Mouse (Mus musculus) heart, adult 9 months (tissue): ENCODE data around the gene Sdc4.

Experiments used
- DNase-seq, 2 experiments: peaks; one replicate each; pipeline ENCODE4 v3.0.0; 2022; ENCODE audit warnings: low spot score in 2 of 2

The Sdc4 gene

DNA sequence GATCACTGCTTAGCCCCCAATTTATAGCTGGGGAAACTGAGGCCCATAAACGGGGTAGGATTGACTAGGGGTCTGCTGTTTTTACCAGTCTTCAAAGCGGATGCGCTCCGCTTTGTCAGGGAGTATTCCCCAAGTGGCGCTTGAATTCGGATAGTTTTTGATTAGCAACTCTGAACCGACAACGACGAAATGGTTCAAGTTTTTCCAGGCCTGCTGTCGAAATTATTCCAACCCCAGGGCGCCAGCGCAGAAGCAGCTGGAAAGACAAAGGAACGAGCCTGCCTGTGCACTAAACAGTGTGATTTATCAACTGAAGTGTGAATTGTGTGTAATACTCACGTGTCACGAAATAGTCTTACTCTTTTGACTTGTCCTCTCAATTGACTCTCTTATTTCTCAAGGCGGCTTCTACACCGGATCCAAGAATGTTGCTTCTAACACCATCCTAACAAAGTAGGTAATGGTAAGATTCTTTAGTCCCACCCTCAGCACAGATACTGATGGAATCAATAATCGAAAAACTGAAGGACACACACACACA lies at the start of gene Sdc4:
TSS of gene Sdc4 (minus strand) at position 428 of the 541 bp plus-strand sequence.
- DNase-seq = no peak

DNA sequence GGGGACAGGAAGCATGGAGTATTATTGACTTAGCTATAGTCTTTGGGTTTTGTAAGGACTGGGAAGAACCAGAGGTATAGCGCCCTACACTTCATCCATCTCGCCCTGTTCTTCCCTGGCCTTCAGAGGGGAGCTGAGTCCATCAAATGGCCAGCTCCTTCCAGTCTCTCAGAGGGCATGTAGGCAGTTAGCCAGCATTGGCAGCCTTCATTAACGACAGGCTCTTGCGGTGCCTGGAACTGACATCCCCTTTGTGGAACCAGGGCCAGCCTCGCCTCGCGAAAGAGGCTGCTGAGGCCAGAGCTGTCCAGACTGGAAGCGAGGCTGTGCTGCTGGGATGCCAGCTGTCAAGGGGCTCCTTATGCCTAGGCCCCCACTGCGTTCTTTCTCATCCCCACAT lies 44.1 kb upstream of the Sdc4 start:
- DNase-seq = no peak

DNA sequence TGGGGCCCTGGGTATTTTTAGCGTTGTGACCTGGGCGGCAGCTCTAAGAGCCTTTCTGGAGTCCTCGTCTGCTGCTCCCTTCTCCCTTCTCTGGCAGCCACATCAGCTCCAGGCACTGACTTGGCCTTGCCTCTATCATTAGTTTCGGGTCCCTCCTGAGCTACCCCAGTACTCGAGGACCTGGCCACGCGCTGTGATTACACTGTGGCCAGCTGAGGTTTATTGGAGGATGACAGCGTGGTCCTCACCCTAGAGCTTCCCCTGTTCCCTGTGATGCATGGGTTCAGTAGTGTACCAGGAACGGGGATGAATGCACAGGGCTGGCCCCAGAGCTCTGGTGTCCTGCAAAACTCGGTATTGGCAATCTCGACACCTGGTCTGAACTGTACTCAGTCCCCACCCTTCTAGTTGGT lies 43.4 kb upstream of the Sdc4 start:
- no peak for DNase-seq

DNA sequence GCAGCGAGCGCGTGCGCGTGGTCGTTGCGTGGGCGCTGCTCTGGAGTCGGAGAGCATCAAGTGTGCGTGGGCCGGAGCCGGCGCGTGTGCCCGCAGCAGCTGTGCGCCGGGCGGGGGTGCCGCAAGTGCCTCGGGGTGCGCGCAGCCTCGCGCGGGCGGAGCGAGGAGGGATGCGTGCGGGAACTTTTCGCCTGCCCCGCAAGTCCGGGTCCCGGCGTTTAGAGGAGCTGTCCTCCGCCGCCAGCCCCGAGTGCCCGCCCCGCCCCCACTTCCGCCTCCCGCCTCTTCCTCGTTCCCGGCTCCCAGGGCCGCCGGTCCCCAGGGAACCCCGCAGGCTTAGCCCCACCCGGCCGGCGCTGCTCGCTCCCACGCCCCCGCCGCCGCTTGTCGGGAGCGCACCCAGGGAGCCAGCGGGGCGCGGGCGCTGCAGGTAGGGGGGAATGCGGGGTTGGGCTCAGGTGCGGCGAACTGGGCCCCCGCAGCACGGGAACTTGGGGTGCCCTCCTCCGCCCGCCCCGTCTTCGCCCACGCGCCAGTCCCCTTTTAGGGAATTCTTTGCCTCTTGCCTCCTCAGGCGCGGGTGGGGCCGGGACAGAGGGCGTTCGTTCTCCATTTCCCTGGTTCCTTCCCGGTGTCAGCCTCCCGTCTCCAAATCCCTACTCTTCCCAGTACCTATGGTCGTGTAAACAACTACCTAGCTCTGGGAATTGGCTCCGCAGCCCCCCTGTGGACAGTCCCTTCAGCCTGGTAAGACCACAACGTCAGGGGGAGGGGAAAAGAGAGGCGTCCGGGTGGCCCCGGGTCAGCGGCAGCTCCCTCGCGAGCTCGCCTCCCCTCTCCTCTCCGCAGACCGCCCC lies 42.8 kb upstream of the Sdc4 start:
- DNase-seq = peak; percentile 70 to 73

DNA sequence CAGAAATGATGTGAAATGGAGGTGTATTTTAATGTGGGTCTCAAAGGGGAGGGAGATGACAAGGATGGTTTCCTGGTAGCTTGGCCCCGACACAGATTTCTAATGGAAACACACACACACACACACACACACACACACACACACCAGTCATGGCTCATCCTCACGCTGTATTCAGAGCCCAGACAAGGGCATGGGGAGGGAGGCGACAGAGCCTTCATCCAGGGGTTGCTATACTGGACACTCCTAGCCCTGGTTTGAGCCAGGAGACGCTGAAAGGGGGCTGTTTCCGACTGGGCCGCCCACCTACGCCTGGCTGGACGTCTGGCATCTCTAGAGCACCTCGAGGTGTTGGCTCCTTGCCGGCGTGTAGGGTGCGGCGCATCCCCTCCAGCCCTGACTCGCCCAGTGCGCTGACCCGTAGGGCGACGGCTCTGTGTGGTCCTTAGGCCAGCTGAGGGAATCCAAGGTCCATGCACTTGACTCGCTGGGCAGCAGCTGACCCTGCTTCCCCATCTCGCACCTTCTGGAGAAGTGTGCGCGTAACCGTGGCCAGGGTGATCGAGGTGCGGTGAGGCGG lies 42.1 kb upstream of the Sdc4 start, which contains the start of gene Dbndd2:
TSS of gene Dbndd2 (plus strand) at position 426 of the 577 bp plus-strand sequence.
- DNase-seq = peak; percentile 57 to 65

DNA sequence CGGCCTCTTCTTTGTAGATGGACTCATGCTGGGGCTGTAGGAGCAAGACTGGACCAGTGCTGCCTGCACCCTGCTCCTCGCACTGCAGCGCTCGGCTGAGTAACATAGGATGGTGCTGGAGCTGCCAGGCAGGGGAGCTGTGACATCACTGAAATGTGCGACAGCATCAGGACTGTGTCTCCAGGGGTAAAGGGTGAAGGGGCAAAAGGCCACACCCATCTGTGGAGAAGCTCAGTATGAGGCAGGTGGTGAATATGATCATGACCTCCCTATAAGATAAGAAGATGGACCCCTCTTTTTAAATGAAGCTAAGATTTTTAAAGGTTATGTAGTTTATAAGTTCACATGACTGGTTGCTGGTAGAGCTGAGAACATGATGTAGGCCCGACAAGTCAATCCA lies 29.9 kb upstream of the Sdc4 start, which contains the start of gene Trp53tg5:
TSS of gene Trp53tg5 (minus strand) at position 101 of the 400 bp plus-strand sequence.
- no peak for DNase-seq

DNA sequence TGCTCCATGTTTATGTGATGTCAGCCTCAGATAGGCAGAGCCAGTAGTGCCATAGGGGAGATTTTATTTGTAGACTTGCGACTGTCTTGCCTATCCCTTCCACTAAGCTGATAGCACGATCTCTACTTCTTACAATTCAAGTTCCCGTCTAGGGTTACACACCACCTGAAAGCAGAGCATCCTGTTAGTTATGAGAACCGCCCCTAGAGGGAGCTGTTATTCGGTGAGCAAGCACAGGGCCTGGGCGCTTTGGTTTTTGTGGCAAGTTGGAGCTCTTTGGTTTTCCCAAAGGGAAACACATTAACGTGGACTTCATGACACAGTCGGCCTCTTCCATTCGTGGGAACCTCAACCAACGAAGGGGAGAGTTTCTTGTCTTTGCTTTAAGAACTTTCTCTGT lies 26.6 kb upstream of the Sdc4 start:
- DNase-seq = no peak

DNA sequence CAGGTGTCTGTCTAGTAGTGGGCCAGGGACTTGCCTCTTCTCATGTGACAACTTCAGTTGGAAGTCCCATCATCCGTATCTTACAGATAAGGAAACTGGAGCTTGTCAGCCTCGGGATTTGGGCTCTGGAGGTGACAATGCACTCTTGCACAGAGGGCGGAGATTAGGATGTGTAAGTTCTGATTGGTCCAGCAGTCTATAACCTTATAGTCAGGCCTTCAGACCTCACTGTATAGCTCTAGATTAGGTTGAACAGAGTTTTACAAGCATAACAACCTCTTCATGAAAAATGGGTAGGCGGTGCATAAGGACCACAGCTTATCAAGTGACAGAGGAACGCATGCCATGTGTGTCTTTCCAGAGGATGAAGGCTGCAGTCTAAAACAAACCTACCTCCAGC lies 23.1 kb upstream of the Sdc4 start:
- no peak for DNase-seq

DNA sequence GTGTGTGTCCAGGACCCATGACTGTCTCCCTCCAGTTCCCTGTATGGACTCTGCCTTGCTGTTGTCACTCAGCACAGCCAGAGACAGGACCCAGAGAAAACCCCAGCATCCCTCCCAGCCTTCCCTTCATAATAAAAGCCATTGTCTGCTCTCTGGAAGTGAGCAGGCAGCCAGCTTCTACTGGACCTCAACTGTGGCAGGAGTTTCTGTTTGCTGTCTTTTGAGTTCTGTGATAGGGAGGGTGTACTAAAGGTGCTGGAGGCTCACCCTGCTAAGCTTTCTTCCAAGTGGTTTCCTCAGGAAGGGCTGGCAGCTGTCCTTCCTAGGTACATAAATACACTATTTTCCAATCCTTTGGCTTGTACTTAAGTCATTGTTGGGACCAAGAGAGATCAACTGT lies 21.5 kb upstream of the Sdc4 start:
- no peak for DNase-seq

GRCm38 (mm10) chr2:164460745-164461551 lies 17.3 kb upstream of the Sdc4 start, which contains the start of gene Gm20458:
Gene Gm20458 (plus strand): TSS chr2:164460967.
- peak; percentile 97 to 98 for DNase-seq

DNA sequence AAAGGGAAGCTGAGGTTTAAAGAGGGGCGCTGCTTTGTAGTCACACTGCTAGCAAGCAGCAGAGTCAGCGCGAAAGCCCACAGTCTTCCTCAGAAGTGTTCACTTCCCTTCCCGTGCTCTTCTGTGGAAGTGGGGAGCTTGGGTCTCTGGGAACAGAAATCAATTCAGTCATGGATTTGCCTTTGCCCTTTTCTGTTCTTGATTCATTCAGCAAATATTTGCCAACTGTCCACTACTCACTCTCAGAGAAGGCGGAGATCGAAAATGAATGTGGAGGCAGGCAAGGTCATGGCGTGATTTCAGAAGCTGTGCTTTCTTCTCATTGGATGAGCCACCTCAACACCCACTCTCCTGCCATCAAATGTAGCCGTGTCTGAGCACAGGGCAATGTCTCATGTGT lies 14.8 kb upstream of the Sdc4 start:
- no peak for DNase-seq

GRCm38 (mm10) chr2:164457942-164458341 lies 14.3 kb upstream of the Sdc4 start:
- no peak for DNase-seq

GRCm38 (mm10) chr2:164456864-164457300 lies 13.2 kb upstream of the Sdc4 start, which contains the start of gene Sys1:
Gene Sys1 (plus strand): TSS chr2:164456964.
- DNase-seq = peak in 1 of 2 experiments; percentile 34

- DNase-seq = no peak
Observed at GRCm38 (mm10) chr2:164456413-164456812, 12.7 kb upstream of the Sdc4 start.

DNA sequence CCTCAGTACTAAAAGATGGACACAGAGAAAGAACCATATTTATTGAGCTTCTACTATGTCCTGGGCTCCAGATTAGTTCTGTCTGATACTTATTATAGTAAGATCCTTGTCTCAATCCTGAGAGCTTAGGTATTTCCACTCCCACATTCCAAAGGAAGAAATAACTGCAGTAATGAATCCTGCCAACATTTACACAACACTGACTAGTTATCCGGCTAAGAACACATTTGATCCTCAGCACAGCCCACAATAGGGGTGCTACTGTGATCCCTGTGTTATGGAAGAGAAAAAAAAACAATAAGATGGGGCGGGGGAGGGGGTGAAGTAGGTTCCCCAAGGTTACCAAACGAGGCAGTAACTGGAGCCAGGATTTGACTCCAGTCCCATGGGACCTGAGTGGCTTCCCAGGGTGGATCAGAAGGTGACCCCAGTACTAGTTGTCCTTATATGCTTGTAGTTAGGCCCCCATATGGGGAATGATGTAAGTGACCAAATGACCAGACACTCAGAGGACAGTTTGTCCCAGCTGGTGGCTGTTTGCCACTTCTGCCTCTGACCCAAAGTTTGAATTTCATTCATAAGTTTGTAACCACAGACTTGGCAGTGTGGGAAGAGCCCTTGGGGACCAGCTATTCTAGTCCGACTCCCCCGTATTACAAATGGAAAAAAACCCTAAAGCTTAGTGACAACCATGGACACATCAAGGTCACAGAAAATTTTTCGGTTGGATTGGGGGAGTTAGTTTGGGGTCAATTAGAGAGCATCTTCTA lies 11.9 kb upstream of the Sdc4 start:
- peak; percentile 71 to 76 for DNase-seq

DNA sequence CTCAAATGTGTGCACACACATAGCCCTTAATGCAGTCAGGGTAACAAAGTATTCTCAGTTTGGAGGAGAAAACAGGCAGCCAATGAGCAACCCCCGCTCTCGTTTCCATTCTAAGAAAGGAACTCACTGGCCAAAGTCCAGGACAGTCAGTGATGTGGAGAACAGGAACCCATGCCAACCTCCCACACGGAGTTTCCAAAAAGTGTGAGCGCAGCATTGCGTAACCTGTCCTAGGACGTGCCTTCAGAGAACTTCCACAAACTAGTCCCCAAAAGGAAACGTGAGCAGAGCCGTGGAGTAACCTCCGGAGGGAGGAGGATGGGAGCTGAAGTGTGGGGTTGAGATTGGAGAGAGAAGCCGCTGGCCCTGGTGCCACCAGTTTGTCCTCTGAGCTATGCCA lies 11.2 kb upstream of the Sdc4 start:
- peak; percentile 87 to 92 for DNase-seq

GRCm38 (mm10) chr2:164453887-164454500 lies 10.3 kb upstream of the Sdc4 start:
- DNase-seq = no peak

DNA sequence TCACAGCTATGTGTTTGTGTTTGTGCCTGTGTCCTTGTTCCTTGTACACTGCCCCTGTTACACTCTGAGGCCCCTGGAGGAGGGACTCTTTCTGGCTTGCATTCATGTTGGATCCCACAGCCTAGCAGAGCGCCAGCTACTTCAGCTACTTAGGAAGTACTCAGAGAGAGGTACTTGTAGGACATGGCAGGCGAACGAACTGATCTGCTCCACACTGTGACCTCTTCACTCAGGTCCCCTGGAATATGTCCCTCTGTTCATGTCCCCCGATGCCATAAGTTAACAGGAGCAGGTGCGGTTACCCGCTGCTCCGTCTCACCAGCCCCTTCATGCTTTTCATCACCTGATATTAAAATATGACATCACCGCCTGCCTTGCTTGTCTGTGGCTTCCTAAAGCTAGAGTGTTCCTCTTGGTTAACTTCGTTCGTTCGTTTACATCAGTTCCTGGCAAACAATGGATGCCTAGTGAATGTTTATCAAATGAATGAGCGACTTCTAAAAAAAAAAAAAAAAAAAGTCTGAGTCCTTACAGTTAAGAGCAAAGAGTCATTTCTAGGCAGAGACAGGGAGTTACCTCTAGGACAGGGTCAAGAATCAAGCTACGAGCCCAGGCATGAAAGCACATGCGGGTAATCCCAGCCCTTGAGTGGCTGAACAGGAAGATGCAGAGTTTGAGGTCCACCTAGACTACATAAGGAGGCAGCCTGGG lies 9.5 kb upstream of the Sdc4 start:
- DNase-seq = peak; percentile 52 to 65

- DNase-seq = peak; percentile 36 to 72
Observed at GRCm38 (mm10) chr2:164452000-164452676, 8.5 kb upstream of the Sdc4 start.
